Mouse (Mus musculus) midbrain, embryonic 16.5 days (tissue): Measurements from ENCODE around the gene Ppp1r15b. TPM values are rescaled to one million over a fixed set of nuclear protein-coding genes. Genes with fewer than 3 reads are reported as not detected.

ENCODE experiments used
- ATAC-seq: fragments of 200-750 bp; cut with Nextera tagmentation; 2 replicates; pipeline ENCODE4 v1.8.0; 2017; ENCODE audit warnings: moderate TSS enrichment
- H3K27ac ChIP-seq: fragments of 300-500 bp; sonication (generic); 2 replicates; pipeline ENCODE4 v1.5.1; 2014; ENCODE audit warnings: mild to moderate bottlenecking, low read length, mixed read lengths
- H3K27me3 ChIP-seq: fragments of 300-500 bp; sonication (generic); 2 replicates; pipeline ENCODE4 v1.6.1; 2014; ENCODE audit warnings: low read depth, low read length, mixed read lengths; ENCODE audit not compliant: control insufficient read depth, insufficient read depth
- H3K36me3 ChIP-seq: fragments of 300-500 bp; sonication (generic); 2 replicates; pipeline ENCODE4 v1.6.1; 2014; ENCODE audit warnings: mild to moderate bottlenecking, low read length, moderate library complexity, mixed read lengths; ENCODE audit not compliant: control insufficient read depth, insufficient read depth
- H3K4me1 ChIP-seq: fragments of 300-500 bp; sonication (generic); 2 replicates; pipeline ENCODE4 v1.6.1; 2014; ENCODE audit warnings: mild to moderate bottlenecking, low read length, mixed read lengths; ENCODE audit not compliant: control insufficient read depth, insufficient read depth
- H3K4me2 ChIP-seq: fragments of 300-500 bp; sonication (generic); 2 replicates; pipeline ENCODE4 v1.6.1; 2014; ENCODE audit warnings: mild to moderate bottlenecking, low read length, mixed read lengths
- H3K4me3 ChIP-seq: fragments of 300-500 bp; sonication (generic); 2 replicates; pipeline ENCODE4 v1.5.1; 2014; ENCODE audit warnings: low read depth, mild to moderate bottlenecking, low read length, moderate library complexity, mixed read lengths
- H3K9ac ChIP-seq: fragments of 300-500 bp; sonication (generic); 2 replicates; pipeline ENCODE4 v1.6.1; 2014; ENCODE audit warnings: low read depth, low read length, mixed read lengths
- H3K9me3 ChIP-seq: fragments of 300-500 bp; sonication (generic); replicated peaks from 2 replicates; pipeline ENCODE4 v1.6.1; 2014; ENCODE audit warnings: mild to moderate bottlenecking, low read length, mixed read lengths; ENCODE audit not compliant: control insufficient read depth, poor library complexity, severe bottlenecking
- WGBS: fragments of 180-500 bp; shearing (Covaris S2); extraction: QIAGEN DNeasy Blood & Tissue Kit; methylation state at CpG from one replicate; pipeline ENCODE4 v1.1.7; 2014; 5-methylcytosine and 5-hydroxymethylcytosine counted together
- polyA plus RNA-seq: library from polyadenylated mRNA; unstranded; fragments of >200 nt; fragmentation: Nextera tagmentation; extraction: Ambion mirVana; gene quantifications from 2 replicates; pipeline ENCODE4 v1.2.1, GENCODE M21; 2015

Ppp1r15b gene
- polyA plus RNA-seq, 1 experiment from 2014 or later = 27.7 TPM

- Histone ChIP-seq H3K9ac (no peak overlapping the region), H3K4me1 (no peaks in the 10 kb centered on the region), H3K36me3 (no peaks in the 10 kb centered on the region), H3K4me3 (no peak overlapping the region), H3K9me3 (no peaks in the 10 kb centered on the region), H3K27ac (no peak overlapping the region), H3K27me3 (no peaks in the 10 kb centered on the region), H3K4me2 (no peak overlapping the region)
- WGBS = 93% methylated on average over 5 of the region's 5 CpGs
- ATAC-seq = no peak
These were observed 12.8 kb upstream of the Ppp1r15b start for GRCm38 (mm10) chr1:133118127-133118526.

GRCm38 (mm10) chr1:133118844-133119243, 12.1 kb upstream of the Ppp1r15b start:
- H3K4me1 ChIP-seq = no peaks in the 10 kb centered on the region
- no peaks in the 10 kb centered on the region for H3K27me3 ChIP-seq
- H3K27ac ChIP-seq = no peak overlapping the region
- no peak overlapping the region for H3K4me3 ChIP-seq
- WGBS = 84% methylated on average over 3 of the region's 3 CpGs
- H3K9me3 ChIP-seq = no peaks in the 10 kb centered on the region
- H3K4me2 ChIP-seq = no peak overlapping the region
- H3K9ac ChIP-seq = no peak overlapping the region
- H3K36me3 ChIP-seq = no peaks in the 10 kb centered on the region
- no peak for ATAC-seq

GRCm38 (mm10) chr1:133119931-133120712, 10.8 kb upstream of the Ppp1r15b start:
- WGBS = 78% methylated on average over 7 of the region's 7 CpGs
- Histone ChIP-seq H3K4me1 (no peaks in the 10 kb centered on the region), H3K27ac (no peak overlapping the region), H3K9me3 (no peaks in the 10 kb centered on the region), H3K27me3 (no peaks in the 10 kb centered on the region), H3K9ac (no peak overlapping the region), H3K4me3 (no peak overlapping the region), H3K36me3 (no peaks in the 10 kb centered on the region), H3K4me2 (no peak overlapping the region)
- no peak for ATAC-seq

- Histone ChIP-seq H3K36me3 (no peaks in the 10 kb centered on the region), H3K9me3 (no peaks in the 10 kb centered on the region), H3K4me2 (no peak overlapping the region), H3K4me3 (no peak overlapping the region), H3K4me1 (no peaks in the 10 kb centered on the region), H3K27ac (no peak overlapping the region), H3K27me3 (no peaks in the 10 kb centered on the region), H3K9ac (no peak overlapping the region)
- WGBS = 67% methylated on average over 6 of the region's 6 CpGs
- ATAC-seq = no peak
These were observed 9.7 kb upstream of the Ppp1r15b start for GRCm38 (mm10) chr1:133121246-133121645.

GRCm38 (mm10) chr1:133124137-133124536, 6.8 kb upstream of the Ppp1r15b start:
- WGBS = 86% methylated on average over 6 of the region's 6 CpGs

GRCm38 (mm10) chr1:133125640-133126364, 5.1 kb upstream of the Ppp1r15b start:
- H3K27me3 ChIP-seq = no peaks in the 10 kb centered on the region
- H3K27ac ChIP-seq = no peak overlapping the region
- no peak for ATAC-seq
- H3K4me3 ChIP-seq = no peak overlapping the region
- H3K4me1 ChIP-seq = peaks cover 3% of the 10 kb centered on the region; the same call in 1 of the 2 replicates
- no peaks in the 10 kb centered on the region for H3K9me3 ChIP-seq
- no peak overlapping the region for H3K9ac ChIP-seq
- no peak overlapping the region for H3K4me2 ChIP-seq
- 92% methylated on average over 9 of the region's 9 CpGs for WGBS
- H3K36me3 ChIP-seq = no peaks in the 10 kb centered on the region

More at GRCm38 (mm10) chr1:133124137-133124536, 6.8 kb upstream of the Ppp1r15b start:
- Histone ChIP-seq H3K9ac (no peak overlapping the region), H3K4me3 (no peak overlapping the region), H3K27me3 (no peaks in the 10 kb centered on the region), H3K27ac (no peak overlapping the region), H3K4me2 (no peak overlapping the region), H3K36me3 (no peaks in the 10 kb centered on the region), H3K9me3 (no peaks in the 10 kb centered on the region), H3K4me1 (no peaks in the 10 kb centered on the region)
- no peak for ATAC-seq

GRCm38 (mm10) chr1:133126365-133126740, 4.6 kb upstream of the Ppp1r15b start:
- Histone ChIP-seq H3K9ac (no peak overlapping the region), H3K9me3 (no peaks in the 10 kb centered on the region), H3K27me3 (no peaks in the 10 kb centered on the region), H3K36me3 (no peaks in the 10 kb centered on the region), H3K4me2 (no peak overlapping the region), H3K4me3 (no peak overlapping the region), H3K4me1 (peaks cover 3% of the 10 kb centered on the region; the same call in 1 of the 2 replicates), H3K27ac (no peak overlapping the region)
- no peak for ATAC-seq
- 55% methylated on average over 4 of the region's 4 CpGs for WGBS

GRCm38 (mm10) chr1:133127328-133127727, 3.6 kb upstream of the Ppp1r15b start:
- 55% methylated on average over 9 of the region's 9 CpGs for WGBS
- Histone ChIP-seq H3K36me3 (no peaks in the 10 kb centered on the region), H3K9me3 (no peaks in the 10 kb centered on the region), H3K4me2 (no peak overlapping the region), H3K9ac (no peak overlapping the region), H3K4me1 (peaks cover 5% of the 10 kb centered on the region), H3K4me3 (no peak overlapping the region), H3K27ac (no peak overlapping the region), H3K27me3 (no peaks in the 10 kb centered on the region)
- no peak for ATAC-seq
